Mouse (Mus musculus) cortical plate, adult 2 months (tissue): ENCODE measurements around the gene Fmo3.

Experiments
- CTCF ChIP-seq: fragments of 200-500 bp; IDR thresholded peaks from 2 replicates; pipeline ENCODE4 v1.5.1; 2011; ENCODE audit warnings: mild to moderate bottlenecking, control low read depth, low read length; ENCODE audit not compliant: insufficient read depth; ENCODE audit errors: extremely low read depth
- POLR2A ChIP-seq: fragments of 200-500 bp; IDR thresholded peaks from 2 replicates; pipeline ENCODE4 v1.6.1; 2011; ENCODE audit warnings: mild to moderate bottlenecking, low read length, control low read depth; ENCODE audit not compliant: insufficient read depth; ENCODE audit errors: extremely low read depth

GRCm38 (mm10) chr1:162929146-162929545, 55.2 kb downstream of the Fmo3 start:
- TF ChIP-seq POLR2A = no peak
- TF ChIP-seq CTCF = no peak
